In the genomic region with DNA sequence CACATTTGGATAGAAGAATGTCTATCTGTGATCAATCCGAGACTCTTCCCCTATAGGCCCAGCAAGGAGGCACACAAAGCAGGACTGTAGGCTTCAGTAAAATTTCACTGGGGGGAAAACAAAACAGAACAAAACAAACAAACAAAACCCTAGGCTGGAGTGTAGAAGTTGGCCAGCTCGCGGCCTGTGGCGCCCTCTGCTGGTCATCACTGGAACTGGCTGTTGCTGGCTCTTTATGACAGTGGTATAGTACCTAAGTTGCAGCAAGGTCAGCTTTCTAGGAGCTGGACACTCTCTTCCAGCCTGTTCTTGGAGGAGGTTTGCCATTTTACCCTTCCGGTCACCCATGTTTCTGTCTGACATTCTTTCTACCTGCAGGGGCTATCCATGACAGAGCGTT, we compare ENCODE assay signal across 8 mouse cellular contexts. TPM values are rescaled to one million over a fixed set of nuclear protein-coding genes. Genes with fewer than 3 reads are reported as not detected.
DNase-seq lines count a peak whose midpoint lies in the region; ATAC-seq and TF ChIP-seq lines count a peak whose summit lies in the region.

No protein-coding gene starts in this region.

- H3K79me2 ChIP-seq in CH12.LX (replicated peaks; ENCODE audit: control insufficient read depth, extremely low read depth, insufficient read depth, poor library complexity, severe bottlenecking), result no peaks in the 10 kb centered on the region
- no peaks in the 10 kb centered on the region for H3K79me2 ChIP-seq in heart, adult 2 months (replicated peaks; ENCODE audit: control insufficient read depth, insufficient read depth, low read length)

- H3K27ac ChIP-seq in CH12.LX (ENCODE audit: insufficient read depth, low read depth), result no peak overlapping the region
- H3K27ac ChIP-seq in heart, adult 2 months, result no peak overlapping the region
- H3K27ac ChIP-seq in lung, embryonic 16.5 days (ENCODE audit: low read length), result no peak overlapping the region
- no peak overlapping the region for H3K27ac ChIP-seq in olfactory bulb, adult 2 months (ENCODE audit: insufficient read depth, low read depth, low read length)

- in situ Hi-C loops in CH12.LX (cut with MboI; ENCODE audit: low pct_ligation_motif_present, low pct_unique_long_range_greater_than_20kb, low sequenced_read_pairs), result no loop called here

- peaks cover 43% of the 10 kb centered on the region for H3K27me3 ChIP-seq in CH12.LX (replicated peaks)
- H3K27me3 ChIP-seq in heart, adult 2 months (ENCODE audit: control insufficient read depth, insufficient read depth, low read length), result no peaks in the 10 kb centered on the region; the same call in 1 of the 2 replicates
- no peaks in the 10 kb centered on the region for H3K27me3 ChIP-seq in lung, embryonic 16.5 days (ENCODE audit: control insufficient read depth, insufficient read depth, low read depth, low read length)

- intact Hi-C loops in heart, adult 2 months (cut with DNase I), result loop anchor here (1.0 to 10.0 kb wide), 3 partner anchors 185 to 743 kb away; no protein-coding TSS in a partner anchor

- DNase-seq in CH12.LX (ENCODE audit: extremely low read depth), result peak; percentile 50
- DNase-seq in adrenal gland, adult 18-20 months (ENCODE audit: low spot score in 2 of 2), result peak; percentile 73 to 75
- DNase-seq in embryo, embryonic 10 days (ENCODE audit: low spot score), result peak; percentile 70
- DNase-seq in heart, adult 2 months, result peak; percentile 27 to 75
- DNase-seq in kidney, postnatal 36 days, result peak; percentile 41 to 83
- DNase-seq in urinary bladder, postnatal 14 days (ENCODE audit: low spot score), result peak; percentile 63

- dilution Hi-C loops in CH12.LX (cut with MboI; ENCODE audit: extremely low pct_ligation_motif_present, extremely low pct_unique_long_range_greater_than_20kb, low sequenced_read_pairs), result no loop called here

- WGBS in heart, adult 2 months, result 19% methylated on average over 6 of the region's 6 CpGs
- 25% methylated on average over 6 of the region's 6 CpGs for WGBS in lung, embryonic 16.5 days
- 21% methylated on average over 6 of the region's 6 CpGs for WGBS in olfactory bulb, adult 2 months

- H3K4me2 ChIP-seq in CH12.LX (ENCODE audit: insufficient read depth, low read depth, poor library complexity, severe bottlenecking), result no peak overlapping the region
- H3K4me2 ChIP-seq in lung, embryonic 16.5 days (ENCODE audit: low read depth, low read length), result no peak overlapping the region

- TF ChIP-seq CTCF in CH12.LX (conservative IDR thresholded peaks at IDR 0.05 in 1 of 2, IDR thresholded peaks at IDR 0.05 in 1 of 2; ENCODE audit: low read depth in 2 of 2, low read length in 2 of 2), result peak; percentile 99 to 100
- no peak; the same call in 1 of the 2 replicates for TF ChIP-seq CTCF in heart, adult 2 months (IDR thresholded peaks at IDR 0.05)
- TF ChIP-seq CTCF in olfactory bulb, adult 2 months (IDR thresholded peaks at IDR 0.05; ENCODE audit: insufficient read depth, low read depth, low read length), result peak; percentile 98

- no peak overlapping the region for H3K9ac ChIP-seq in CH12.LX (ENCODE audit: insufficient read depth, low read depth)
- H3K9ac ChIP-seq in heart, adult 2 months (ENCODE audit: low read depth, low read length), result no peak overlapping the region
- no peak overlapping the region for H3K9ac ChIP-seq in lung, embryonic 16.5 days (ENCODE audit: low read length)

- TF ChIP-seq RAD21 in CH12.LX (IDR thresholded peaks at IDR 0.05; ENCODE audit: low read depth, low read length), result peak; percentile 99

- ATAC-seq in lung, embryonic 16.5 days (ENCODE audit: low read depth), result peak; percentile 36; the same call in 1 of the 2 replicates

- TF ChIP-seq POLR2A in CH12.LX (IDR thresholded peaks at IDR 0.05; ENCODE audit: low read depth, low read length), result no peak
- no peak for TF ChIP-seq POLR2A in heart, adult 2 months (IDR thresholded peaks at IDR 0.05; ENCODE audit: insufficient read depth, low read depth, low read length)
- no peak for TF ChIP-seq POLR2A in olfactory bulb, adult 2 months (IDR thresholded peaks at IDR 0.05; ENCODE audit: insufficient read depth, low read depth, low read length)

- TF ChIP-seq EP300 in CH12.LX (IDR thresholded peaks at IDR 0.05; ENCODE audit: low read length), result no peak
- TF ChIP-seq EP300 in heart, adult 2 months (IDR thresholded peaks at IDR 0.05; ENCODE audit: insufficient read depth, low read depth, low read length), result no peak

- H3K9me3 ChIP-seq in CH12.LX (replicated peaks; ENCODE audit: low read length), result peaks cover 3% of the 10 kb centered on the region
- H3K9me3 ChIP-seq in lung, embryonic 16.5 days (ENCODE audit: control insufficient read depth, low read length), result no peaks in the 10 kb centered on the region

- H3K4me1 ChIP-seq in CH12.LX (ENCODE audit: control insufficient read depth in 1 of 2, insufficient read depth in 2 of 2), result peaks cover 4% of the 10 kb centered on the region in 2 experiments; a peak in 2 of 4 replicates
- H3K4me1 ChIP-seq in heart, adult 2 months (ENCODE audit: control insufficient read depth, insufficient read depth, low read length), result no peaks in the 10 kb centered on the region; the same call in 1 of the 2 replicates
- no peaks in the 10 kb centered on the region for H3K4me1 ChIP-seq in lung, embryonic 16.5 days (replicated peaks; ENCODE audit: control insufficient read depth, insufficient read depth, low read length)
- peaks cover 22% of the 10 kb centered on the region for H3K4me1 ChIP-seq in olfactory bulb, adult 2 months (ENCODE audit: control insufficient read depth, insufficient read depth, low read length)

- no peak overlapping the region for H3K4me3 ChIP-seq in CH12.LX (replicated peaks in 1 of 3; ENCODE audit: low read depth in 2 of 3, low read length in 2 of 3, poor library complexity in 1 of 3)
- no peak overlapping the region for H3K4me3 ChIP-seq in heart, adult 2 months
- no peak overlapping the region for H3K4me3 ChIP-seq in lung, embryonic 16.5 days (ENCODE audit: low read length)
- no peak overlapping the region for H3K4me3 ChIP-seq in olfactory bulb, adult 2 months (ENCODE audit: insufficient read depth, low read depth, low read length)

- H3K36me3 ChIP-seq in CH12.LX (replicated peaks in 1 of 2; ENCODE audit: control insufficient read depth in 1 of 2, insufficient read depth in 1 of 2, low read length in 1 of 2), result no peaks in the 10 kb centered on the region
- H3K36me3 ChIP-seq in heart, adult 2 months (ENCODE audit: control insufficient read depth, insufficient read depth, low read length), result no peaks in the 10 kb centered on the region
- H3K36me3 ChIP-seq in lung, embryonic 16.5 days (ENCODE audit: control insufficient read depth, insufficient read depth, low read length), result no peaks in the 10 kb centered on the region

TF ChIP-seq in CH12.LX, 34 proteins besides CTCF, POLR2A, EP300 and RAD21 (continues in another document):
- TF ChIP-seq ZC3H11A (IDR thresholded peaks at IDR 0.05; ENCODE audit: low read depth, low read length) (peak; percentile 82), POLR2AphosphoS2 (IDR thresholded peaks at IDR 0.05; ENCODE audit: low read depth, low read length) (no peak), SIN3A (IDR thresholded peaks at IDR 0.05; ENCODE audit: low read length) (peak; percentile 47; the same call in 1 of the 2 replicates), JUN (IDR thresholded peaks at IDR 0.05; ENCODE audit: insufficient read depth, low read depth, low read length) (no peak), IRF4 (IDR thresholded peaks at IDR 0.05; ENCODE audit: low read depth, low read length) (no peak; the same call in 1 of the 2 replicates), BHLHE40 (IDR thresholded peaks at IDR 0.05; ENCODE audit: low read depth, low read length) (0 out of 2 replicates have a peak, but pooled peaks have one; percentile 11), JUND (conservative IDR thresholded peaks at IDR 0.05; ENCODE audit: low read depth, low read length) (no peak), MEF2A (IDR thresholded peaks at IDR 0.05; ENCODE audit: borderline replicate concordance, low read depth, low read length) (0 out of 2 replicates have a peak, but pooled peaks have one; percentile 53), PAX5 (IDR thresholded peaks at IDR 0.05; ENCODE audit: low read length) (no peak), HCFC1 (IDR thresholded peaks at IDR 0.05; ENCODE audit: low read depth, low read length) (no peak), ETS1 (conservative IDR thresholded peaks at IDR 0.05; ENCODE audit: low read depth, low read length) (no peak), MYC (IDR thresholded peaks at IDR 0.05; ENCODE audit: low read depth, low read length) (no peak), KAT2A (IDR thresholded peaks at IDR 0.05; ENCODE audit: insufficient replicate concordance, low read length) (no peak), TBP (conservative IDR thresholded peaks at IDR 0.05; ENCODE audit: low read depth, low read length) (no peak), CHD2 (IDR thresholded peaks at IDR 0.05; ENCODE audit: low read length) (no peak), CHD1 (IDR thresholded peaks at IDR 0.05; ENCODE audit: low read depth, low read length) (no peak), TCF12 (IDR thresholded peaks at IDR 0.05; ENCODE audit: low read depth, low read length) (no peak), MAFK (IDR thresholded peaks at IDR 0.05; ENCODE audit: insufficient replicate concordance, low read length) (no peak), MAX (IDR thresholded peaks at IDR 0.05; ENCODE audit: low read length) (no peak; the same call in 1 of the 2 replicates), MXI1 (IDR thresholded peaks at IDR 0.05; ENCODE audit: low read depth, low read length) (0 out of 2 replicates have a peak, but pooled peaks have one; percentile 29), ZMIZ1 (IDR thresholded peaks at IDR 0.05; ENCODE audit: low read depth, low read length) (no peak), USF2 (conservative IDR thresholded peaks at IDR 0.05; ENCODE audit: low read depth, low read length) (no peak), GABPA (IDR thresholded peaks at IDR 0.05; ENCODE audit: insufficient replicate concordance, low read depth, low read length) (no peak), USF1 (IDR thresholded peaks at IDR 0.05; ENCODE audit: low read depth, low read length) (no peak), NELFE (IDR thresholded peaks at IDR 0.05; ENCODE audit: low read depth, low read length) (peak; percentile 62; the same call in 1 of the 2 replicates), RCOR1 (conservative IDR thresholded peaks at IDR 0.05; ENCODE audit: low read depth, low read length) (no peak)

RNA-seq across cellular contexts. Expression of a gene that starts 45.2 kb away (rescaled TPM):
- total RNA-seq in CH12.LX (2012; rRNA removed), result 0.04 TPM in 1 of 2 replicates, not detected in the other
- total RNA-seq in CH12.LX (2014; rRNA removed), result 0.09 TPM in 1 of 2 replicates, not detected in the other
- 0.33 and 0.49 TPM in 2 replicates for polyA plus RNA-seq in CH12.LX (2012; ENCODE audit: insufficient read length, low read depth)
- total RNA-seq in adrenal gland, adult 18-20 months (2021), result under 1 TPM; 0.10 to 0.17 TPM
- total RNA-seq in heart, adult 2 months (2021), result 1 to 10 TPM; 1.0 to 1.1 TPM
- polyA plus RNA-seq in heart, adult 2 months (2012; rRNA removed), result 2.1 and 3.2 TPM in 2 replicates
- 1.3 and 1.5 TPM in 2 replicates for polyA plus RNA-seq in lung, embryonic 16.5 days (2015; fragmentation: Nextera tagmentation; extraction: Ambion mirVana)
- not detected in 2 replicates for polyA plus RNA-seq in olfactory bulb, adult 2 months (2012; ENCODE audit: insufficient read depth, insufficient read length, low replicate concordance, missing spikeins)
